Mouse (Mus musculus) cerebellum, adult (tissue): Measurements from ENCODE around the gene Trappc10.
A peak's percentile ranks its signal among the peaks of the same experiment; 100 is the strongest.

Experiments used
- ATAC-seq: cut with Nextera tagmentation; 2 replicates; pipeline ENCODE4 v1.9.2; 2017; ENCODE audit warnings: mild to moderate bottlenecking, moderate library complexity, mixed read lengths; ENCODE audit not compliant: insufficient number of reproducible peaks, low FRiP score, low TSS enrichment

Trappc10 gene

DNA sequence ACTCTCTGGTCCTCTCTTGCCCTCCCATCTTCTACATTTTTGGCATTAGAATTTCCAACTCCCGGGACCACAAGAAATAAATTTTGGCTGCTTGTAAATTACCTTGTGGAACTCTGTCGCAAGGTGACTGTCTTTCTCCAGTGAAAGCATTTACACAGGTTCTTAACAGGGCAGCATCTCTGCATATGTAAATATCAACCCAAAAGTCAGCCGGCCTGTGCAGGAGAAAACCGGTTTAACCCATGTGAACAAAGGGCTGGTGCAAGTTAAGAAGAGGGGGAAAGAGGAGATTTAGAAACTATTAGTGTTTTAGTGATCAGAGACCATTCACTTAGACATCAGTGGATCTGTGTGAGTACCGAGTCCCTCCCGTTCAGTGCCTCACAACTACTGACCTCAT is 15.3 kb upstream of the Trappc10 start:
- ATAC-seq = no peak

GRCm38 (mm10) chr10:78259230-78259629 is 14.8 kb upstream of the Trappc10 start:
- no peak for ATAC-seq

GRCm38 (mm10) chr10:78258142-78258675 is 13.8 kb upstream of the Trappc10 start:
- ATAC-seq = no peak

DNA sequence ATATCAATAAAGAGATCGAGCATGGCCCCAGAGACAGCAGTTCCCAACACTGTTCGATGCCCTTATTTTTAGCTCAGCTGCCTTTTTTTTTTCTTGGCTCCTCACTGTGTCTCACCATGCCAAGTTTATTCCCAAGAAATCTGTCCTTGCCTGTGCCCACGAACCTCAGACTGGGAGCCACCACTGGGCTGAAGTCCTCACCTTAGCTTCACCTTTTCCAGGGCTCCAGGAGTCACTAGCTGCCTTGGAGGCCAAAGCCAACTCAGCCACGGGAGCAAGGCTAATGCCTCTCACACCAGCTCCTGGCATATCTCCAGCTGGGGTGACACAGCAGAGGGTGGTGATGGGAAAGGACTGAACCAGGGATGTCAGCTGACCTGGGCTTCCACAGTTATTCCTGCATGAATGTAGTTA is 11.2 kb upstream of the Trappc10 start:
- ATAC-seq = no peak

GRCm38 (mm10) chr10:78247206-78247605 is 2.8 kb upstream of the Trappc10 start:
- no peak for ATAC-seq

DNA sequence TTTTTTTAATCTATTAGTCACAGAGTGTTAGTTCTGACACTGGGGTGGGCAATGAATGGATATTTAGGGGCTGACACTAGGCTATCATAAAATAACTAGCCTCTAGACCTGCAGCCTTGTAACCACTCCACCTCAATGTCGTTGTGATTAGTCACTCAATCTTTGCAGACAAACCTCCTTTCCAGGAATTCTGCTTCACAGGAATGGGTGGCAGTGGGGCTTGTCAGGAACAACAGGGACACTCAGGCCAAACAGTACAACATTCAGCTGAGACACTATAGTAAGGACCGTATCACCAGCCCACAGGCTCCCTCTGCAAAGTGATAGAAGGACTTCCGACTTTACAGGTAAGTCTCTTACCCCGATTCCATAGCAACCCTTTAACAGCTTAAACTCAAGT is 2.3 kb upstream of the Trappc10 start:
- ATAC-seq = no peak

DNA sequence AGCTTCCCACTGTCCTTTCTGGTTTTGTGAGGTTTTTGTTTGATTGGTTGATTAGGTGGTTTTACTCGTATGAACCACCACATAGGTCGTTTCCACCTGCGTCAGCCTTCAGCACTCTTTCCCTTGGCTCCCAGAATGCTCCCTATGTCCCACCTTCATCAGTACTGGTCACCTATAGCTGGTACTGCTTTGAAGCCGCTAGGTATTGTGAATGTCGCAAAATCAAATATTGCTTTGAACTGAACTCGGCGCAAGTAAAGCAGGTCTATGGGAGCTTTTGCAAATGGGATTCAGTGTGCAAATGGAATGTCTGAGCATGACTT is 745 bp upstream of the Trappc10 start:
- 0 out of 2 replicates have a peak, but pooled peaks have one; percentile 6 for ATAC-seq

- ATAC-seq = peak; percentile 64; the same call in 1 of the 2 replicates
Measured at GRCm38 (mm10) chr10:78244058-78244437, 393 bp downstream of the Trappc10 start.

DNA sequence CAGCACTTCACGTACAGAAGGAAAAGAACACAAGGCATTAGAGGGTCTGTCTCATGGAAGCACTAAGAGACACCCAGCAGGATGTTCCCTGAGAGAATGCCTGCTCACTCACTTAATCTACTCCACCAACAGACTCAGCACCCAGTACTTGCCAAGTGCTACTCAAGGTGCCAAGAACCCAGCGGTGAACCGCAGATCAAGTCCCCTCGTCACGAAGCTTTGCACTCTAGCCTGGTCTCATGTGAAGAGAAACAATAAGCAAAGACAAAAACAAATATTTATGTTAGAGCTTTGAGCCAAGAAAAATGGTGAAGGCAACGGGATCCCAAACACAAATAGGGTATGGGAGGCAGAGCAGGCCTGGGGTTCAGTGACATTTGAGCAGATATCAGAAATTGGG is 5.5 kb downstream of the Trappc10 start:
- ATAC-seq = no peak

- ATAC-seq = no peak
Measured at GRCm38 (mm10) chr10:78238297-78238696, 6.1 kb downstream of the Trappc10 start.

GRCm38 (mm10) chr10:78237809-78238208 is 6.6 kb downstream of the Trappc10 start:
- ATAC-seq = no peak

GRCm38 (mm10) chr10:78236885-78237629 is 7.4 kb downstream of the Trappc10 start:
- no peak for ATAC-seq

- ATAC-seq = no peak
Measured at GRCm38 (mm10) chr10:78233756-78234155, 10.7 kb downstream of the Trappc10 start.

DNA sequence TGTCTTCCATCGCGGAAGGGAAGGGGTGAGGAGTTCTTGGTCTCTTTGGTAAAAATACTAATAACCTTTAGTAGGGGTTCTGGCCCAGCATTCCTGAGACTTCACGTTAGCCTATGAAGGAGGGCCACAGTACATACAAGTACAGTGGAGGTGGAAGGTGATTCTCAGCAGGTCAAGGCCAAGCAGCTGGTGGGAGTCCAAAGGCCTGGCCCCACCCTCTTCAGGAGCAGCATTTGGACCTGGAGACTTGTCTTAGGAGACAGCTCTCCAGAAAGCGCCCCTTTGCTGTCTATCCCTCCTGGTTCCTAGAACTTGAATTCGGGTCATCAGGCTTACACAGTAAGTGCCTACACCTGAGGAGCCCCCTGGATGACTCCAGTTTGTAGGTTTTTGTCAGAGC is 11.3 kb downstream of the Trappc10 start:
- no peak for ATAC-seq

DNA sequence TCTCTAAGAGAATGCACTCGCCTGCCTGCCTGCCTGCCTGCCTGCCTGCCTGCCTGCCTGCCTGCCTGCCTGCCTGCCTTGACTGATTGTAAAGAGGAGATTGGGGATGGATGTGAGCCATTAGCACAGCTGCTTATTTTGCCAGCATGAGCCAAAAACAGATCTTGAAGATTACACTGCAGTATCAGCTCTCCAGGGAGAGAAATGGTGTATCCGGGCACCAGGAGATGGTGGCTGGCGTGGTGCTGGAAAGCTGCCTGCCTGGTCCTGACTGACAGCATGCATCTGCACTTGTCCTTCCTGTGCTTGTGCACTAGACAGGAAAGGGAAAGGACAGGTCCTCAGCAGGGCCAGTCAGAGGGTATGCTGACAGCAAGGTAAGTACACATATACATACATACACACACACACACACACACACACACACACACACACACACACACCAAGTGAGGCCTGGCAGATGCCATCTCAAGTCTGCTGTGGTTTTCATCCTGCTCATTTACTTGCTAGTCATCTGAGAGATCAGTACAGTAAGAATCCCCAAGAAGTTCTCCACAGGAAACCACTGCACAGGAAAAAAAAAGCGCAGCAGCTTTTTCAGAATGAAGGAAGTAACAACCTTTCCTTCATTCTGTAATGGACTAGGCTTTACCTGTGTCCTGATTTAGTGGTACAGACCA is 12.0 kb downstream of the Trappc10 start:
- no peak for ATAC-seq

GRCm38 (mm10) chr10:78228560-78228928 is 15.9 kb downstream of the Trappc10 start:
- ATAC-seq = peak; percentile 31; the same call in 1 of the 2 replicates

- ATAC-seq = no peak
Measured at GRCm38 (mm10) chr10:78227875-78228559, 16.4 kb downstream of the Trappc10 start.

- ATAC-seq = no peak
Measured at GRCm38 (mm10) chr10:78224136-78224535, 20.3 kb downstream of the Trappc10 start.

GRCm38 (mm10) chr10:78222908-78223307 is 21.5 kb downstream of the Trappc10 start:
- no peak for ATAC-seq

- ATAC-seq = no peak
Measured at GRCm38 (mm10) chr10:78221315-78221714, 23.1 kb downstream of the Trappc10 start.

GRCm38 (mm10) chr10:78219528-78219927 is 24.9 kb downstream of the Trappc10 start:
- ATAC-seq = no peak
